Mouse (Mus musculus) adrenal gland, postnatal 14 days (tissue): Measurements from ENCODE around the gene Lat. TPM values are rescaled to one million over a fixed set of nuclear protein-coding genes. Genes with fewer than 3 reads are reported as not detected.
"Not testable (repeated sequence)": the region's sequence is repeated elsewhere in the genome, so short reads cannot be mapped to it uniquely, and the experiment has no call there.

ENCODE experiments used
- DNase-seq: peaks from one replicate; pipeline ENCODE4 v3.0.0; 2021; ENCODE audit warnings: mixed read lengths
- microRNA-seq, 2 experiments: library from miRNA; unstranded; fragments of <30 nt; microRNA quantifications; one replicate each; pipeline ENCODE4 v1.2.0; 2021
- total RNA-seq: library from RNA; stranded (reverse); gene quantifications from 2 replicates; pipeline ENCODE4 v1.2.3, GENCODE M21; 2021

Gene Lat
- total RNA-seq, 1 experiment from 2014 or later = 1.1 TPM

- DNase-seq = no peak
Measured at GRCm38 (mm10) chr7:126332691-126333090, 36.7 kb downstream of the Lat start.

- no peak for DNase-seq
Measured at GRCm38 (mm10) chr7:126330693-126331092, 38.7 kb downstream of the Lat start.

GRCm38 (mm10) chr7:126329907-126330645 lies 39.3 kb downstream of the Lat start:
- no peak for DNase-seq

GRCm38 (mm10) chr7:126328848-126329247 lies 40.5 kb downstream of the Lat start:
- not testable (repeated sequence) for DNase-seq

- DNase-seq = not testable (repeated sequence)
Measured at GRCm38 (mm10) chr7:126325576-126326273, 43.6 kb downstream of the Lat start.

- DNase-seq = no peak
Measured at GRCm38 (mm10) chr7:126324791-126325190, 44.6 kb downstream of the Lat start.

GRCm38 (mm10) chr7:126323729-126324128 lies 45.6 kb downstream of the Lat start:
- peak; percentile 85 for DNase-seq

- DNase-seq = no peak
Measured at GRCm38 (mm10) chr7:126314273-126314672, 55.1 kb downstream of the Lat start.

Small RNA genes lying within 50 kb of the gene (microRNA-seq; reads per million reads assigned to microRNA genes)
- gene Mir7058 = 0 reads per million in 2 experiments

Other genes starting within 250 kb of the Lat start
- gene Xpo6, start 169.1 kb downstream of the Lat start, total RNA-seq = 77.8 and 97.1 TPM in 2 replicates
- 45.1 and 50.2 TPM in 2 replicates for gene Sbk1, start 97.0 kb downstream of the Lat start, total RNA-seq
- gene Spns1, start 7.9 kb upstream of the Lat start, total RNA-seq = 38.7 and 45.0 TPM in 2 replicates
- 7.1 and 8.4 TPM in 2 replicates for gene Nfatc2ip, start 27.2 kb upstream of the Lat start, total RNA-seq
- 2.7 and 19.9 TPM in 2 replicates for gene Cd19, start 45.3 kb upstream of the Lat start, total RNA-seq
- gene Rabep2, start 59.2 kb upstream of the Lat start, total RNA-seq = 35.7 and 45.2 TPM in 2 replicates
- 0.33 and 0.68 TPM in 2 replicates for gene Atp2a1, start 93.5 kb upstream of the Lat start, total RNA-seq
- gene Sh2b1, start 105.9 kb upstream of the Lat start, total RNA-seq = 52.3 and 56.4 TPM in 2 replicates
- gene Tufm, start 117.8 kb upstream of the Lat start, total RNA-seq = 221 and 223 TPM in 2 replicates
- 90.3 and 96.7 TPM in 2 replicates for gene Atxn2l, start 133.9 kb upstream of the Lat start, total RNA-seq
- gene Eif3c, start 196.8 kb upstream of the Lat start, total RNA-seq = 241 and 262 TPM in 2 replicates
- gene Apobr, start 215.4 kb upstream of the Lat start, total RNA-seq = 2.9 and 3.5 TPM in 2 replicates
- 25.3 and 31.1 TPM in 2 replicates for gene Cln3, start 216.2 kb upstream of the Lat start, total RNA-seq
- not detected in 2 replicates for gene Il27, start 225.4 kb upstream of the Lat start, total RNA-seq